Mouse (Mus musculus) heart, embryonic 12.5 days (tissue): ENCODE data around the gene Tcfl5. TPM values are rescaled to one million over a fixed set of nuclear protein-coding genes. Genes with fewer than 3 reads are reported as not detected.

Experiments used
- ATAC-seq: fragments of 200-750 bp; cut with Nextera tagmentation; 2 replicates; pipeline ENCODE4 v1.8.0; 2017; ENCODE audit warnings: moderate TSS enrichment, moderate library complexity; ENCODE audit not compliant: insufficient number of reproducible peaks, low FRiP score
- H3K27ac ChIP-seq: fragments of 300-500 bp; sonication (generic); 2 replicates; pipeline ENCODE4 v1.5.1; 2016; ENCODE audit warnings: mild to moderate bottlenecking, moderate library complexity; ENCODE audit not compliant: poor library complexity, severe bottlenecking
- H3K27me3 ChIP-seq: fragments of 300-500 bp; sonication (generic); replicated peaks from 2 replicates; pipeline ENCODE4 v1.6.1; 2016; ENCODE audit warnings: mild to moderate bottlenecking, moderate library complexity
- H3K36me3 ChIP-seq: fragments of 300-500 bp; sonication (generic); 2 replicates; pipeline ENCODE4 v1.6.1; 2016; ENCODE audit warnings: mild to moderate bottlenecking, moderate library complexity
- H3K4me1 ChIP-seq: fragments of 300-500 bp; sonication (generic); replicated peaks from 2 replicates; pipeline ENCODE4 v1.6.1; 2016; ENCODE audit warnings: mild to moderate bottlenecking
- H3K4me2 ChIP-seq: fragments of 300-500 bp; sonication (generic); 2 replicates; pipeline ENCODE4 v1.6.1; 2016; ENCODE audit warnings: mild to moderate bottlenecking, moderate library complexity
- H3K4me3 ChIP-seq: fragments of 300-500 bp; sonication (generic); 2 replicates; pipeline ENCODE4 v1.5.1; 2016; ENCODE audit warnings: mild to moderate bottlenecking
- H3K9ac ChIP-seq: fragments of 300-500 bp; sonication (generic); 2 replicates; pipeline ENCODE4 v1.6.1; 2016; ENCODE audit warnings: mild to moderate bottlenecking, moderate library complexity
- H3K9me3 ChIP-seq: fragments of 300-500 bp; sonication (generic); replicated peaks from 2 replicates; pipeline ENCODE4 v1.6.1; 2016; ENCODE audit warnings: mild to moderate bottlenecking, moderate library complexity
- WGBS: fragments of 180-500 bp; shearing (Covaris S2); methylation state at CpG from one replicate; pipeline ENCODE4 v1.1.7; 2016; 5-methylcytosine and 5-hydroxymethylcytosine counted together
- polyA plus RNA-seq: library from polyadenylated mRNA; unstranded; fragments of >200 nt; fragmentation: Nextera tagmentation; extraction: Ambion mirVana; gene quantifications from 2 replicates; pipeline ENCODE4 v1.2.1, GENCODE M21; 2016

The Tcfl5 gene
- 0.13 TPM in 1 of 2 replicates, not detected in the other for polyA plus RNA-seq

GRCm38 (mm10) chr2:180642555-180643260, at the start of gene Tcfl5:
Gene Tcfl5 (minus strand): TSS chr2:180642708.
- peaks cover 8% of the 10 kb centered on the region; the same call in 1 of the 2 replicates for H3K4me1 ChIP-seq
- no peak within 1 kb of the TSS for H3K27ac ChIP-seq
- no peak within 1 kb of the TSS for H3K9ac ChIP-seq
- ATAC-seq: peak; percentile 6; the same call in 1 of the 2 replicates
- WGBS: 9% methylated on average over 54 of the region's 56 CpGs
- peaks cover 18% of the 10 kb centered on the region for H3K9me3 ChIP-seq
- H3K36me3 ChIP-seq: peaks cover 5% of the 10 kb centered on the region
- H3K4me2 ChIP-seq: peak within 1 kb of the TSS; percentile 67
- peaks cover 60% of the 10 kb centered on the region for H3K27me3 ChIP-seq
- H3K4me3 ChIP-seq: peak within 1 kb of the TSS; percentile 48

DNA sequence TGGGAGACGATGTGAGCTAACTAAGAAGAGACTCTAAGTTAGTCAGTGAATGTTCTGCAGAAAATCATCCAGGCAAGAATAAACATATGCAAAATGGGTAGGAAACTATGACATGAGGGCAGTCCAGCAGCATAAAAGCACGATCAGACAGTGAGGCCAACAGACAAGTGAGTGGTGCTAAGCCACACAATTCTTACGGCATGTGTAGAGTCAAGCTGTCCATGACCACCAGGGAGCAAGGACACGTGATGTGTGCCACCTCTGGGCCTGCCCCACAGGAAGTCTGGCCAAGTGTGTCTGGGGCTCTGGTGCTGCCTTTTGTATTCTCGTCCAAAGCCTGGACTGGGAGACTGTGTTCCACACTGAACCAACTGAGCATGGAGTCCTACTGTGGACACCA, 47.3 kb upstream of the Tcfl5 start:
- ATAC-seq: no peak
- no peaks in the 10 kb centered on the region for H3K9me3 ChIP-seq
- WGBS: 86% methylated on average over 5 of the region's 5 CpGs
- no peak overlapping the region for H3K27ac ChIP-seq
- H3K4me1 ChIP-seq: peaks cover 12% of the 10 kb centered on the region
- peaks cover 62% of the 10 kb centered on the region for H3K36me3 ChIP-seq
- H3K27me3 ChIP-seq: no peaks in the 10 kb centered on the region
- H3K4me2 ChIP-seq: no peak overlapping the region
- H3K4me3 ChIP-seq: no peak overlapping the region
- H3K9ac ChIP-seq: no peak overlapping the region

DNA sequence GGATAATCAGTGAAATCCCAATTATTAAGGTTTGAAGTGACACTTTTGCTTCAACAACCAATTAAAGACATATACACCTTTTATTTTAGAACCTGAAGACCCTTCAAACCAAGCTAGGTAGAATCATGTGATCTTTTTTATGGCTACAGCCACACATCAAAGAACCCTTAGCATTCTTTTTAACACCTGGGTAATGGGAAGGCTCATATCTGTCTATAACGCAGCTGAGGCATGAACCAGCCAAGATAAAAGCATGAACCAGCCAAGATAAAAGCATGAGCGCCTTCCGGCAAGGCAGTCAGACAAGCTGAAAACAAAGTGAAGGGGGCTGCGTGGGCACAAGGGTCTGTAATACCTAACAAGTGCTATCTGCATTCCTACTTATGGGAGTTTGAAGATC, 41.5 kb upstream of the Tcfl5 start:
- no peak overlapping the region for H3K4me2 ChIP-seq
- no peak overlapping the region for H3K4me3 ChIP-seq
- H3K9ac ChIP-seq: no peak overlapping the region
- no peaks in the 10 kb centered on the region for H3K9me3 ChIP-seq
- H3K4me1 ChIP-seq: no peaks in the 10 kb centered on the region
- WGBS: 60% methylated on average over 4 of the region's 4 CpGs
- H3K27ac ChIP-seq: no peak overlapping the region
- peaks cover 89% of the 10 kb centered on the region for H3K36me3 ChIP-seq
- no peaks in the 10 kb centered on the region for H3K27me3 ChIP-seq
- ATAC-seq: no peak

GRCm38 (mm10) chr2:180683524-180683923, 41.0 kb upstream of the Tcfl5 start:
- H3K36me3 ChIP-seq: peaks cover 84% of the 10 kb centered on the region
- no peak overlapping the region for H3K4me3 ChIP-seq
- H3K4me2 ChIP-seq: no peak overlapping the region
- 88% methylated on average over 2 of the region's 2 CpGs for WGBS
- no peaks in the 10 kb centered on the region for H3K4me1 ChIP-seq
- no peak overlapping the region for H3K9ac ChIP-seq
- H3K27me3 ChIP-seq: no peaks in the 10 kb centered on the region
- no peak overlapping the region for H3K27ac ChIP-seq
- no peak for ATAC-seq
- no peaks in the 10 kb centered on the region for H3K9me3 ChIP-seq

DNA sequence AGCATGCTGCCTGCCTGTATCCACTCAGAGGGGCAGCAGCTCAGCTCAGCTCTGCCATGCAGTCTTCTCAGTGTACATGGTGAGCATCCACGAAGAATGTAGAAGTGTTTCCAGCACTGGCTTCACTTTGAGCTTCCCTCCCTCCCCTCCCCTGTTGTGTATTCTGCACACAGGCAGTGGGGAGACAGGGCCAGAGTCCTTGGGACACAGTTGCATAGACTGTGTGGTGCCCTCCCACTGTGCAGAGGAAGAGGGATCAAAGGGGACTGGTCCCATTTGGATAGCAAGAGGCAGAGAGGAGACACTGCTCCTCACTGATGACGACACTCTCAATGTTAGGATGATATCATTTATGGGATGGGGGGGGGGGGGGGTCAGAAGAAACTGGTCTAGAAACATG, 38.7 kb upstream of the Tcfl5 start:
- Histone ChIP-seq H3K36me3 (peaks cover 61% of the 10 kb centered on the region), H3K27me3 (no peaks in the 10 kb centered on the region), H3K4me2 (no peak overlapping the region), H3K9ac (no peak overlapping the region), H3K4me3 (no peak overlapping the region), H3K9me3 (no peaks in the 10 kb centered on the region), H3K27ac (no peak overlapping the region), H3K4me1 (no peaks in the 10 kb centered on the region)
- WGBS: 71% methylated on average over 2 of the region's 2 CpGs
- no peak for ATAC-seq

GRCm38 (mm10) chr2:180678609-180679140, 36.2 kb upstream of the Tcfl5 start:
- H3K4me2 ChIP-seq: no peak overlapping the region
- no peak overlapping the region for H3K9ac ChIP-seq
- H3K27me3 ChIP-seq: no peaks in the 10 kb centered on the region
- ATAC-seq: peak; percentile 48; the same call in 1 of the 2 replicates
- H3K9me3 ChIP-seq: no peaks in the 10 kb centered on the region
- no peak overlapping the region for H3K27ac ChIP-seq
- H3K36me3 ChIP-seq: peaks cover 51% of the 10 kb centered on the region
- no peaks in the 10 kb centered on the region for H3K4me1 ChIP-seq
- WGBS: 24% methylated on average over 4 of the region's 4 CpGs
- H3K4me3 ChIP-seq: no peak overlapping the region

GRCm38 (mm10) chr2:180676706-180677105, 34.2 kb upstream of the Tcfl5 start:
- ATAC-seq: no peak
- H3K36me3 ChIP-seq: peaks cover 52% of the 10 kb centered on the region
- WGBS: 87% methylated on average over 2 of the region's 2 CpGs

DNA sequence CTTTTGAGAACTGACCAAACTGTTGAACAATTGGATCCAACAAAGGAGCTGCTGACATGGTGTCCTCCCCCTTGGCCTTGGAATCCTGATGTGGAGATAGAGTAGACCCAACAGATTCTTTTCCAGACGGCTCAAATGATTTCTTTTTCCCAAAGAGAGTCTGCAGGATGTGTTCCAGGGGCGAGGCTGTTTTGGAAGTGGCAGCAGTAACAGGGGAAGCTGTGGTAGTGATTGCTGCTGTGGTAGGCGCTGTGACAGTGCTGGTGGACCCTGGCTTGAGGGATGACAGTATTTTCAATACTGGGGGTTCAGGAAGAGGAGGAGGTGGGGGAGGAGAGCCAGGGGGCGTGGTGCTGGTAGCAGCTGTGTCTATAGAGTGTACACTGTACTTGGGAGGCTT, 19.5 kb upstream of the Tcfl5 start:
- Histone ChIP-seq H3K4me1 (peaks cover 6% of the 10 kb centered on the region; the same call in 1 of the 2 replicates), H3K36me3 (peaks cover 48% of the 10 kb centered on the region), H3K27ac (no peak overlapping the region), H3K27me3 (no peaks in the 10 kb centered on the region), H3K4me2 (no peak overlapping the region), H3K4me3 (no peak overlapping the region), H3K9ac (no peak overlapping the region), H3K9me3 (no peaks in the 10 kb centered on the region)
- 78% methylated on average over 4 of the region's 4 CpGs for WGBS
- ATAC-seq: no peak

More at GRCm38 (mm10) chr2:180676706-180677105, 34.2 kb upstream of the Tcfl5 start:
- Histone ChIP-seq H3K4me3 (no peak overlapping the region), H3K27ac (no peak overlapping the region), H3K4me1 (no peaks in the 10 kb centered on the region), H3K9ac (no peak overlapping the region), H3K4me2 (no peak overlapping the region), H3K27me3 (no peaks in the 10 kb centered on the region), H3K9me3 (no peaks in the 10 kb centered on the region)

- H3K9me3 ChIP-seq: no peaks in the 10 kb centered on the region
- H3K27ac ChIP-seq: no peak overlapping the region
- H3K4me2 ChIP-seq: no peak overlapping the region
- no peaks in the 10 kb centered on the region for H3K27me3 ChIP-seq
- no peak; the same call in 1 of the 2 replicates for ATAC-seq
- peaks cover 6% of the 10 kb centered on the region; the same call in 1 of the 2 replicates for H3K4me1 ChIP-seq
- no peak overlapping the region for H3K9ac ChIP-seq
- WGBS: 89% methylated on average over 5 of the region's 5 CpGs
- H3K36me3 ChIP-seq: peaks cover 34% of the 10 kb centered on the region
- H3K4me3 ChIP-seq: no peak overlapping the region
These were observed 18.0 kb upstream of the Tcfl5 start for GRCm38 (mm10) chr2:180660521-180660920.

GRCm38 (mm10) chr2:180659353-180660150, 17.0 kb upstream of the Tcfl5 start:
- no peak for ATAC-seq
- WGBS: 31% methylated on average over 42 of the region's 42 CpGs

GRCm38 (mm10) chr2:180658381-180658780, 15.9 kb upstream of the Tcfl5 start:
- Histone ChIP-seq H3K4me3 (no peak overlapping the region), H3K36me3 (peaks cover 22% of the 10 kb centered on the region), H3K4me1 (peaks cover 6% of the 10 kb centered on the region; the same call in 1 of the 2 replicates), H3K27me3 (no peaks in the 10 kb centered on the region), H3K4me2 (no peak overlapping the region), H3K9ac (no peak overlapping the region), H3K9me3 (no peaks in the 10 kb centered on the region), H3K27ac (no peak overlapping the region)
- ATAC-seq: no peak
- WGBS: 85% methylated on average over 5 of the region's 5 CpGs

More at GRCm38 (mm10) chr2:180659353-180660150, 17.0 kb upstream of the Tcfl5 start:
- peak overlapping the region; percentile 17 for H3K4me3 ChIP-seq
- peak overlapping the region; percentile 55 for H3K4me2 ChIP-seq
- H3K9me3 ChIP-seq: no peaks in the 10 kb centered on the region
- H3K4me1 ChIP-seq: peaks cover 6% of the 10 kb centered on the region; the same call in 1 of the 2 replicates
- peak overlapping the region; percentile 61; the same call in 1 of the 2 replicates for H3K9ac ChIP-seq
- no peak overlapping the region for H3K27ac ChIP-seq
- no peaks in the 10 kb centered on the region for H3K27me3 ChIP-seq
- H3K36me3 ChIP-seq: peaks cover 26% of the 10 kb centered on the region
